Mouse (Mus musculus): ENCODE data around the gene Kat2a.

DNA sequence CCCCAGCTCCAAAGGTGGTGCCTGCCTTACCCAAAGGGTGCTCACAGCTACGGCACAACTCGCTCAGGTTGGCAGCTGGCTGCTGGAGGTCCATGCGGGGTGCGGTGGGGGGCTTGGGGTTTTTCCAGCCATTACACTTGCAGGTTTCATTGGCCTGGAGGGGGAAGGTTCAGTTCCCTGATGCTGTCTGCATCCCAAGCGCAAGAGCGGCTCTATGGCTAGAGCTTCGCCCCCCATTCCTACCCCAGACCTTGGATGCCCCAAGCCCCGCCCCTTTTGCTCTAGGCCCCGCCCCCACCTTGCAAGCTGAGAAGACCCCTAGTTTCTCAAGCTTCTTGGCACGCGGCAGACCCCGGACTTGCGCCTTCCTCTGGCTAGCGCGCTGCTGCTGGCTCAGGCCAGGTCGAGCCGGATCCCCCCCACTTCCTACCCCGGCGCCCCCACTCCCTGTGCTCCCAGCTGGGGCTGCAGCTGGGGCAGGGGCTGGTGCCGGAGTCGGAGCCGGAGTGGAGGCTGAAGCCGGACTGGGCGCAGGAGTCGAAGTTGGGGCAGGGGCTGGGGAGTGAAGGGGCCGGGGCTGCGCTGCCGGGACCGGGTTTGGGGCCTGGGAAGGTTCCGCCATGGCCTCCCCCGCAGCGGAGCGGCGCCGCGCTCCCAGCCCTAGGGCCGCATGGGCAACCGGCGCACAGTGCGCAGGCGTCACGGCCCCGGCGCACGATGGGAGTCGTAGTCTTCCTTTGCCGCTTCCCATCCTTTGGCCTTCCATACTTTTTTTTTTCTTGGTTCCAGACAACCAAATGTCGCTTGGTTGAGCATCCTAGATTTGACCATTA is at the start of gene Kat2a:
- TF ChIP-seq GATA1 (IDR thresholded peaks at IDR 0.05; ENCODE audit: borderline replicate concordance, low read length), result no peak
- TF ChIP-seq FLI1 (IDR thresholded peaks at IDR 0.05; ENCODE audit: low read length), result no peak
